Mouse (Mus musculus): Measurements from ENCODE around the gene Coa4.

DNA sequence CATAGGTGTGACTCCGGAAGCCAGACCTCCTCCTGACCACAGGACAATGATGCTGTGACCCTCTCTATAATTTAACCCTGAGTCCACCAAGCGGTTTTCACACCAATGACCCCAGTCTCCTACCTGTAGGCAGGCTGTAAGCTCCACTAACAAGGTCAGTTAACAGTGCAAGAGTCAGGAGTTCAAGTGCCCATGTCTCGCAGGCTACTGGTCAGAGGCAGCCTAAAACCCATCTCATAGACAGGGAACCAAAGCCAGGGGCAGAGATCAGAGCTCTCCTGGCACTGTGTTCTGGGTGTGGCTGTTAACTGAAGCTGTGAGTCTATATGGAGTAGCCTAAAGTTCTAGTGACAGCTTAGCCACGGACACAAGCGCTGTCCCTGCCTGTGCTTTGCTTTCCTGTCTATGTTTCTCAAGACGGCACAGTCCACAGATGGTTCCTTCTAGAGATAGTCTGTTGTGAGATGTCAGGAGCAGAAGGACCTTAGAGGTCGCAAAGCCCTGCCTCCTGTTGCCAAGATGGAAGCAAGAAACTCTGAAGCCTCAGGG lies 34.4 kb upstream of the Coa4 start:
- TF ChIP-seq CTCF (IDR thresholded peaks at IDR 0.05; ENCODE audit: low read depth, low read length) (no peak), POLR2A (IDR thresholded peaks at IDR 0.05; ENCODE audit: insufficient read depth, low read length) (no peak), EP300 (IDR thresholded peaks at IDR 0.05; ENCODE audit: insufficient read depth, low read depth, low read length) (0 out of 2 replicates have a peak, but pooled peaks have one; percentile 77)

All from ES-Bruce4 (cell line).